Mouse (Mus musculus) heart, adult 2 months (tissue): ENCODE data around the gene Krt10. TPM values are rescaled to one million over a fixed set of nuclear protein-coding genes. Genes with fewer than 3 reads are reported as not detected.
A peak's percentile ranks its signal among the peaks of the same experiment; 100 is the strongest.

Experiments
- DNase-seq, 2 experiments: peaks; one replicate each; pipeline ENCODE4 v3.0.0; 2021
- H3K27ac ChIP-seq: fragments of 200-600 bp; 2 replicates; pipeline ENCODE4 v1.8.1; 2022
- H3K27me3 ChIP-seq: fragments of 200-500 bp; 2 replicates; pipeline ENCODE4 v1.6.1; 2012; ENCODE audit warnings: mild to moderate bottlenecking, low read length, inconsistent platforms, mixed read lengths; ENCODE audit not compliant: control insufficient read depth, insufficient read depth
- H3K36me3 ChIP-seq: fragments of 200-500 bp; 2 replicates; pipeline ENCODE4 v1.6.1; 2012; ENCODE audit warnings: low read length, inconsistent platforms; ENCODE audit not compliant: control insufficient read depth, insufficient read depth
- H3K4me1 ChIP-seq: fragments of 200-500 bp; 2 replicates; pipeline ENCODE4 v1.6.1; 2011; ENCODE audit warnings: low read length; ENCODE audit not compliant: control insufficient read depth, insufficient read depth
- H3K4me3 ChIP-seq: fragments of 200-600 bp; 2 replicates; pipeline ENCODE4 v1.8.1; 2022
- H3K79me2 ChIP-seq: fragments of 200-500 bp; replicated peaks from 2 replicates; pipeline ENCODE4 v1.6.1; 2012; ENCODE audit warnings: mild to moderate bottlenecking, inconsistent platforms, low read length, moderate library complexity, mixed read lengths; ENCODE audit not compliant: control insufficient read depth, insufficient read depth
- H3K9ac ChIP-seq: fragments of 200-500 bp; 2 replicates; pipeline ENCODE4 v1.6.1; 2012; ENCODE audit warnings: low read depth, mild to moderate bottlenecking, control low read depth, inconsistent platforms, low read length, mixed read lengths
- CTCF ChIP-seq: fragments of 200-600 bp; IDR thresholded peaks from 2 replicates; pipeline ENCODE4 v1.8.1; 2022; ENCODE audit warnings: antibody characterized with exemption, mild to moderate bottlenecking, moderate library complexity
- EP300 ChIP-seq: fragments of 200-500 bp; IDR thresholded peaks from 2 replicates; pipeline ENCODE4 v1.6.1; 2011; ENCODE audit warnings: low read depth, low read length, control low read depth; ENCODE audit not compliant: insufficient read depth
- POLR2A ChIP-seq: fragments of 200-500 bp; IDR thresholded peaks from 2 replicates; pipeline ENCODE4 v1.6.1; 2011; ENCODE audit warnings: mild to moderate bottlenecking, low read depth, low read length, control low read depth; ENCODE audit not compliant: insufficient read depth
- WGBS: fragments of 180-500 bp; shearing (Covaris S2); methylation state at CpG from one replicate; pipeline ENCODE4 v1.1.7; 2018; 5-methylcytosine and 5-hydroxymethylcytosine counted together
- intact Hi-C: fragments of 180-260 bp; cut with DNase I; formaldehyde crosslinking; loops from one replicate; pipeline ENCODE4 v1.15.1; 2025
- polyA plus RNA-seq: library from polyadenylated mRNA; depleted of rRNA; stranded (reverse); fragments of >200 nt; gene quantifications from 2 replicates; pipeline ENCODE4 v1.2.3, GENCODE M21; 2012
- total RNA-seq, 2 experiments: library from RNA; stranded (reverse); gene quantifications; 2 replicates each; pipeline ENCODE4 v1.2.3; 2021

The Krt10 gene
- total and polyA plus RNA-seq, 3 experiments: 1.6 to 5.1 (median 4.4) TPM

GRCm38 (mm10) chr11:99369853-99370451, 19.2 kb downstream of the Krt10 start:
- Histone ChIP-seq H3K4me1 (no peaks in the 10 kb centered on the region), H3K27me3 (no peaks in the 10 kb centered on the region; the same call in none of the 2 replicates), H3K79me2 (no peaks in the 10 kb centered on the region), H3K9ac (no peak overlapping the region), H3K36me3 (no peaks in the 10 kb centered on the region), H3K27ac (no peak overlapping the region), H3K4me3 (no peak overlapping the region)
- TF ChIP-seq CTCF (no peak), EP300 (no peak), POLR2A (no peak)
- WGBS: 71% methylated on average over 8 of the region's 8 CpGs
- intact Hi-C loops: no loop called here
- no peak for DNase-seq

GRCm38 (mm10) chr11:99369229-99369628, 19.9 kb downstream of the Krt10 start:
- Histone ChIP-seq H3K9ac (no peak overlapping the region), H3K4me1 (no peaks in the 10 kb centered on the region), H3K79me2 (no peaks in the 10 kb centered on the region), H3K36me3 (no peaks in the 10 kb centered on the region), H3K27me3 (no peaks in the 10 kb centered on the region; the same call in none of the 2 replicates), H3K4me3 (no peak overlapping the region), H3K27ac (no peak overlapping the region)
- no peak for DNase-seq
- WGBS: 14% methylated on average over 3 of the region's 3 CpGs
- intact Hi-C loops: no loop called here
- TF ChIP-seq POLR2A: no peak
- peak; percentile 64 for TF ChIP-seq CTCF
- no peak for TF ChIP-seq EP300

- H3K9ac ChIP-seq: no peak overlapping the region
- no peak for DNase-seq
- no peaks in the 10 kb centered on the region for H3K36me3 ChIP-seq
- no peaks in the 10 kb centered on the region for H3K79me2 ChIP-seq
- intact Hi-C loops: no loop called here
- no peaks in the 10 kb centered on the region for H3K4me1 ChIP-seq
- peak; percentile 21; the same call in 1 of the 2 replicates for TF ChIP-seq CTCF
- no peak for TF ChIP-seq POLR2A
- no peak for TF ChIP-seq EP300
- WGBS: 41% methylated on average over 10 of the region's 10 CpGs
- no peak overlapping the region for H3K27ac ChIP-seq
- H3K4me3 ChIP-seq: no peak overlapping the region
- H3K27me3 ChIP-seq: no peaks in the 10 kb centered on the region; the same call in 1 of the 2 replicates
These were observed 22.4 kb downstream of the Krt10 start for GRCm38 (mm10) chr11:99366791-99367190.

- intact Hi-C loops: no loop called here
- WGBS: 20% methylated on average over 9 of the region's 9 CpGs
- no peak for DNase-seq
- H3K9ac ChIP-seq: no peak overlapping the region
- H3K79me2 ChIP-seq: no peaks in the 10 kb centered on the region
- H3K27ac ChIP-seq: no peak overlapping the region
- H3K36me3 ChIP-seq: no peaks in the 10 kb centered on the region
- peak; percentile 75 for TF ChIP-seq CTCF
- TF ChIP-seq EP300: no peak
- no peak for TF ChIP-seq POLR2A
- no peaks in the 10 kb centered on the region for H3K4me1 ChIP-seq
- H3K4me3 ChIP-seq: no peak overlapping the region
- no peaks in the 10 kb centered on the region; the same call in 1 of the 2 replicates for H3K27me3 ChIP-seq
These were observed 24.8 kb downstream of the Krt10 start for GRCm38 (mm10) chr11:99364412-99364811.

- H3K9ac ChIP-seq: no peak overlapping the region
- H3K79me2 ChIP-seq: no peaks in the 10 kb centered on the region
- intact Hi-C loops: no loop called here
- WGBS: 79% methylated on average over 8 of the region's 8 CpGs
- H3K27me3 ChIP-seq: no peaks in the 10 kb centered on the region; the same call in 1 of the 2 replicates
- no peaks in the 10 kb centered on the region for H3K36me3 ChIP-seq
- H3K4me3 ChIP-seq: no peak overlapping the region
- TF ChIP-seq CTCF: no peak
- no peak for TF ChIP-seq POLR2A
- no peak for TF ChIP-seq EP300
- no peak for DNase-seq
- no peaks in the 10 kb centered on the region for H3K4me1 ChIP-seq
- no peak overlapping the region for H3K27ac ChIP-seq
These were observed 27.7 kb downstream of the Krt10 start for GRCm38 (mm10) chr11:99361423-99361822.

- TF ChIP-seq EP300 (no peak), CTCF (no peak), POLR2A (no peak)
- WGBS: 69% methylated on average over 12 of the region's 12 CpGs
These were observed 38.2 kb downstream of the Krt10 start, which contains the start of gene Krt27 for GRCm38 (mm10) chr11:99351004-99351403. Gene Krt27 (minus strand): TSS chr11:99351104.

More at GRCm38 (mm10) chr11:99351004-99351403, 38.2 kb downstream of the Krt10 start, which contains the start of gene Krt27:
- H3K27ac ChIP-seq: no peak within 1 kb of the TSS
- H3K4me3 ChIP-seq: no peak within 1 kb of the TSS
- intact Hi-C loops: no loop called here
- no peak within 1 kb of the TSS for H3K9ac ChIP-seq
- H3K36me3 ChIP-seq: no peaks in the 10 kb centered on the region
- no peaks in the 10 kb centered on the region; the same call in 1 of the 2 replicates for H3K27me3 ChIP-seq
- no peaks in the 10 kb centered on the region for H3K4me1 ChIP-seq
- no peaks in the 10 kb centered on the region for H3K79me2 ChIP-seq
- no peak for DNase-seq
